Mouse (Mus musculus): Measurements from ENCODE around the gene Primpol. TPM values are rescaled to one million over a fixed set of nuclear protein-coding genes. Genes with fewer than 3 reads are reported as not detected.
"Not testable (repeated sequence)": the region's sequence is repeated elsewhere in the genome, so short reads cannot be mapped to it uniquely, and the experiment has no call there.

The Primpol gene
- polyA plus RNA-seq, 1 experiment from 2014 or later: 17.6 TPM

GRCm38 (mm10) chr8:46584328-46584727 lies 32.7 kb downstream of the Primpol start:
- 47% methylated on average over 4 of the region's 4 CpGs for WGBS
- not testable (repeated sequence) for H3K27ac ChIP-seq; ATAC-seq (ENCODE audit: insufficient number of reproducible peaks, insufficient read depth, low FRiP score, low TSS enrichment); H3K36me3 ChIP-seq; H3K27me3 ChIP-seq; H3K4me3 ChIP-seq; H3K9me3 ChIP-seq; H3K4me1 ChIP-seq; H3K4me2 ChIP-seq (replicated peaks); H3K9ac ChIP-seq

- Histone ChIP-seq H3K36me3 (peaks cover 39% of the 10 kb centered on the region), H3K4me1 (no peaks in the 10 kb centered on the region), H3K9ac (no peak overlapping the region), H3K27ac (no peak overlapping the region), H3K4me2 (replicated peaks) (no peak overlapping the region), H3K27me3 (no peaks in the 10 kb centered on the region), H3K9me3 (no peaks in the 10 kb centered on the region), H3K4me3 (no peak overlapping the region)
- ATAC-seq (ENCODE audit: insufficient number of reproducible peaks, insufficient read depth, low FRiP score, low TSS enrichment): no peak
- WGBS: 94% methylated on average over 9 of the region's 9 CpGs
Observed at GRCm38 (mm10) chr8:46578794-46579193, 38.2 kb downstream of the Primpol start.

- H3K27me3 ChIP-seq: no peaks in the 10 kb centered on the region
- H3K4me3 ChIP-seq: no peak overlapping the region
- 89% methylated on average over 2 of the region's 2 CpGs for WGBS
- no peak overlapping the region for H3K27ac ChIP-seq
- no peak overlapping the region for H3K4me2 ChIP-seq (replicated peaks)
- H3K36me3 ChIP-seq: peaks cover 53% of the 10 kb centered on the region
- ATAC-seq (ENCODE audit: insufficient number of reproducible peaks, insufficient read depth, low FRiP score, low TSS enrichment): no peak
- H3K9ac ChIP-seq: no peak overlapping the region
- H3K4me1 ChIP-seq: no peaks in the 10 kb centered on the region
- no peaks in the 10 kb centered on the region for H3K9me3 ChIP-seq
Observed at GRCm38 (mm10) chr8:46573964-46574363, 43.0 kb downstream of the Primpol start.

- H3K9me3 ChIP-seq: no peaks in the 10 kb centered on the region
- no peak overlapping the region for H3K4me2 ChIP-seq (replicated peaks)
Observed at GRCm38 (mm10) chr8:46573446-46573845, 43.6 kb downstream of the Primpol start.

GRCm38 (mm10) chr8:46570673-46571072 lies 46.3 kb downstream of the Primpol start:
- H3K4me3 ChIP-seq: no peak overlapping the region
- H3K4me1 ChIP-seq: no peaks in the 10 kb centered on the region
- WGBS: 92% methylated on average over 10 of the region's 14 CpGs
- H3K9me3 ChIP-seq: no peaks in the 10 kb centered on the region
- peaks cover 33% of the 10 kb centered on the region for H3K36me3 ChIP-seq
- H3K27me3 ChIP-seq: no peaks in the 10 kb centered on the region
- no peak overlapping the region for H3K9ac ChIP-seq
- H3K4me2 ChIP-seq (replicated peaks): no peak overlapping the region
- H3K27ac ChIP-seq: no peak overlapping the region
- ATAC-seq (ENCODE audit: insufficient number of reproducible peaks, insufficient read depth, low FRiP score, low TSS enrichment): no peak

More at GRCm38 (mm10) chr8:46573446-46573845, 43.6 kb downstream of the Primpol start:
- no peak overlapping the region for H3K9ac ChIP-seq
- peaks cover 48% of the 10 kb centered on the region for H3K36me3 ChIP-seq
- no peak overlapping the region for H3K27ac ChIP-seq
- H3K27me3 ChIP-seq: no peaks in the 10 kb centered on the region
- ATAC-seq (ENCODE audit: insufficient number of reproducible peaks, insufficient read depth, low FRiP score, low TSS enrichment): no peak
- WGBS: 89% methylated on average over 2 of the region's 2 CpGs
- no peaks in the 10 kb centered on the region for H3K4me1 ChIP-seq
- H3K4me3 ChIP-seq: no peak overlapping the region

DNA sequence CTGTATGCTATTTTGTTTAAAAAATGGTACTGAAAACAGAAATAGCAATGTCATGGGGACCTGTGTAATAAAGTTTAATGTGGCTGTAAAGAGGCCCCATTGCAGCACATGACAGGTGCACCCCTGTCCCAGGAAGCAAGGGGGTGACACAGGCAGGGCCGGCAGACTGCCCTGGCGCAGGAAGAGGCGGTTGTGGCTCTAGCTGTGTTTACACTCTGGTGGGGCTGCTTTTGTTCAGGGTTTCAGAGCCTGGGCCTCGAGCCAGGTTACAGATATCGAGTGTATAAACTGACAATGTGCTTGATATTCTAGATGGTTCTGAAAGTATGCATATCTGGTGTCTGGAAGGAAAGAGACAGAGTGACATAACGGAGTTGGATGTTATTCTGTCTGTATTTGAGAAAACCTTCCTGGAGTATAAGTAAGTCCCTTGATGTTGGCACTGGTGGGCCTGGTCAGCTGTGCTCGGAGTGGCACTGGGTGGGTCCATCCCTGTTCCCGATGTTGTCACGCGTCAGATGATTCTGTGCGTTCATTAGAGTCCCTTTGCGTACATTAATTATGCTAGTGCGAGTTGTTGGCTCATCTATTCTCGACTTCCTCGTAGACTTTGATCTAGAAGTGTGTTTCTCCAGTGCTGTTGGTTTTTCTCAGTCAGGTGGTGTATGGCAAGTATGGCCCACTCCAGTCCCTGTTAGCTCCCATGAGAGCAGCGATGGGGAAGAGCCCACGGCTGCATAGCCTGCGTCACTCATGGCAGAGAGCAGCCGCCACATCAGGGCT lies 47.2 kb downstream of the Primpol start:
- Histone ChIP-seq H3K4me3 (no peak overlapping the region), H3K4me1 (no peaks in the 10 kb centered on the region), H3K36me3 (peaks cover 39% of the 10 kb centered on the region), H3K9me3 (no peaks in the 10 kb centered on the region), H3K9ac (no peak overlapping the region), H3K27me3 (no peaks in the 10 kb centered on the region), H3K4me2 (replicated peaks) (no peak overlapping the region), H3K27ac (no peak overlapping the region)
- no peak for ATAC-seq (ENCODE audit: insufficient number of reproducible peaks, insufficient read depth, low FRiP score, low TSS enrichment)
- 92% methylated on average over 19 of the region's 19 CpGs for WGBS

DNA sequence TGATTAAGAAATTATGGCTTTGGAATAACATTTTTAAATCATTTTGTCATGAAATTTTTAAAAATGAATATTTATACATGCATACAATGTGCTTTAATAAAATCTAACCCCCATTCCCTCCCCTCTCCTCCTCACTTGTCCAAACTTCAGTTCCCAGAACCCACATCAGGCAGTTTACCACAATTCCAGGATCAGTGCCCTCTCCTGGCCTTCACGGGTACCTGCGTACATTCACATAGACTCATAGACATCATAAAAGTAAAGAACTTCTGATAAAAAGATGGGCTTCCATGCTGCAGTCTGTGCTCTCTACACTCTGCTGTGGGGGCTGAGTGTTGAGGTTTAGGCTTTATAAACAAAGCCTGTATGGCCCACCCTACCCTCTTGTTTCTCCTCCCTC lies 48.1 kb downstream of the Primpol start:
- Histone ChIP-seq H3K4me2 (replicated peaks) (no peak overlapping the region), H3K4me1 (no peaks in the 10 kb centered on the region), H3K36me3 (peaks cover 31% of the 10 kb centered on the region), H3K27ac (no peak overlapping the region), H3K27me3 (no peaks in the 10 kb centered on the region), H3K4me3 (no peak overlapping the region), H3K9ac (no peak overlapping the region), H3K9me3 (no peaks in the 10 kb centered on the region)
- 83% methylated on average over 2 of the region's 2 CpGs for WGBS
- ATAC-seq (ENCODE audit: insufficient number of reproducible peaks, insufficient read depth, low FRiP score, low TSS enrichment): no peak

DNA sequence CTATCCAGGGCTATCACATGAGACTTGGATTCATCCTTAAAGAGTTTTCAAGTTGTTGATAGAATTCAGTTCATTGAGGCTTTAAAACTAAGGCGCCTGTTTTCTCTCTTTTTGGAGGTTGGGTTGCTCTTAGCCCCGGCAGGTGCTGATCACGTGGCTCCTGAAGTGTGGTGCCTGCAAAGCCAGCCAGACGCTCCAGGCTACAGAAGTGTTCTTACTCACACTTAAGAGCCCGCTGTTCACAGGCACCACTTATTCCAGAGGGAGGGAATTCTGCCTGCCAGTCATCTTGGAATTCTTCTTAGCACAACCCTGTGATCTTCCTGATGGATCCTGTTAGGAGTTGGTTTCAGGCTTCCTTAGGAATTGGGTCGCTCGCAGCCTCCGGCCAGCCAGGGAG lies 49.1 kb downstream of the Primpol start:
- Histone ChIP-seq H3K4me3 (no peak overlapping the region), H3K9ac (no peak overlapping the region), H3K9me3 (no peaks in the 10 kb centered on the region), H3K4me2 (replicated peaks) (no peak overlapping the region), H3K36me3 (peaks cover 22% of the 10 kb centered on the region), H3K27ac (no peak overlapping the region), H3K27me3 (no peaks in the 10 kb centered on the region), H3K4me1 (no peaks in the 10 kb centered on the region)
- 86% methylated on average over 8 of the region's 8 CpGs for WGBS
- ATAC-seq (ENCODE audit: insufficient number of reproducible peaks, insufficient read depth, low FRiP score, low TSS enrichment): no peak

GRCm38 (mm10) chr8:46566914-46567529 lies 50.0 kb downstream of the Primpol start:
- no peak overlapping the region for H3K4me2 ChIP-seq (replicated peaks)
- H3K9ac ChIP-seq: no peak overlapping the region
- H3K27me3 ChIP-seq: no peaks in the 10 kb centered on the region
- no peak overlapping the region for H3K27ac ChIP-seq
- 84% methylated on average over 7 of the region's 7 CpGs for WGBS
- no peak overlapping the region for H3K4me3 ChIP-seq
- H3K36me3 ChIP-seq: peaks cover 21% of the 10 kb centered on the region; the same call in 1 of the 2 replicates
- no peaks in the 10 kb centered on the region for H3K9me3 ChIP-seq
- ATAC-seq (ENCODE audit: insufficient number of reproducible peaks, insufficient read depth, low FRiP score, low TSS enrichment): no peak
- no peaks in the 10 kb centered on the region for H3K4me1 ChIP-seq

GRCm38 (mm10) chr8:46562333-46562732 lies 54.7 kb downstream of the Primpol start:
- no peak overlapping the region for H3K4me3 ChIP-seq
- no peaks in the 10 kb centered on the region for H3K9me3 ChIP-seq
- WGBS: 91% methylated on average over 16 of the region's 16 CpGs
- H3K9ac ChIP-seq: no peak overlapping the region
- H3K4me1 ChIP-seq: no peaks in the 10 kb centered on the region
- ATAC-seq (ENCODE audit: insufficient number of reproducible peaks, insufficient read depth, low FRiP score, low TSS enrichment): no peak
- no peak overlapping the region for H3K27ac ChIP-seq
- peaks cover 25% of the 10 kb centered on the region; the same call in 1 of the 2 replicates for H3K36me3 ChIP-seq
- no peaks in the 10 kb centered on the region for H3K27me3 ChIP-seq
- H3K4me2 ChIP-seq (replicated peaks): no peak overlapping the region

GRCm38 (mm10) chr8:46559428-46559827 lies 57.6 kb downstream of the Primpol start:
- H3K36me3 ChIP-seq: peaks cover 25% of the 10 kb centered on the region; the same call in 1 of the 2 replicates
- ATAC-seq (ENCODE audit: insufficient number of reproducible peaks, insufficient read depth, low FRiP score, low TSS enrichment): no peak
- WGBS: 74% methylated on average over 6 of the region's 6 CpGs

GRCm38 (mm10) chr8:46552441-46552765 lies 64.6 kb downstream of the Primpol start:
- H3K9ac ChIP-seq: peak overlapping the region; percentile 55
- H3K4me1 ChIP-seq: peaks cover 11% of the 10 kb centered on the region
- no peak for ATAC-seq (ENCODE audit: insufficient number of reproducible peaks, insufficient read depth, low FRiP score, low TSS enrichment)
- H3K27ac ChIP-seq: no peak overlapping the region
- no peaks in the 10 kb centered on the region for H3K9me3 ChIP-seq
- H3K36me3 ChIP-seq: peaks cover 12% of the 10 kb centered on the region; the same call in 1 of the 2 replicates
- H3K4me3 ChIP-seq: peak overlapping the region; percentile 71
- peak overlapping the region; percentile 81 for H3K4me2 ChIP-seq (replicated peaks)
- WGBS: 3% methylated on average over 10 of the region's 10 CpGs
- H3K27me3 ChIP-seq: no peaks in the 10 kb centered on the region

More at GRCm38 (mm10) chr8:46559428-46559827, 57.6 kb downstream of the Primpol start:
- no peaks in the 10 kb centered on the region for H3K4me1 ChIP-seq
- H3K9me3 ChIP-seq: no peaks in the 10 kb centered on the region
- H3K9ac ChIP-seq: no peak overlapping the region
- H3K4me2 ChIP-seq (replicated peaks): no peak overlapping the region
- no peak overlapping the region for H3K27ac ChIP-seq
- no peak overlapping the region for H3K4me3 ChIP-seq
- no peaks in the 10 kb centered on the region for H3K27me3 ChIP-seq

All from embryonic facial prominence, embryonic 12.5 days (tissue).